Mouse (Mus musculus): ENCODE results near the gene Rgs18. TPM values are rescaled to one million over a fixed set of nuclear protein-coding genes. Genes with fewer than 3 reads are reported as not detected.

Gene Rgs18
- 1 to 10 TPM; 2.3 to 2.6 TPM for total RNA-seq (2021)

GRCm38 (mm10) chr1:144775331-144775730 lies at the start of gene Rgs18:
TSS of gene Rgs18 (minus strand) at chr1:144775435.
- no peak for DNase-seq

GRCm38 (mm10) chr1:144774394-144774793 lies 841 bp downstream of the Rgs18 start:
- intact Hi-C loops (cut with DNase I), result no loop called here
- no peak for DNase-seq

More at GRCm38 (mm10) chr1:144775331-144775730, at the start of gene Rgs18:
- intact Hi-C loops (cut with DNase I), result no loop called here

GRCm38 (mm10) chr1:144766218-144766617 lies 9.0 kb downstream of the Rgs18 start:
- no peak for DNase-seq
- intact Hi-C loops (cut with DNase I), result no loop called here

GRCm38 (mm10) chr1:144760792-144761191 lies 14.4 kb downstream of the Rgs18 start:
- DNase-seq, result no peak
- intact Hi-C loops (cut with DNase I), result no loop called here

- intact Hi-C loops (cut with DNase I), result no loop called here
- no peak for DNase-seq
Observed at GRCm38 (mm10) chr1:144750763-144751162, 24.5 kb downstream of the Rgs18 start.

- DNase-seq, result no peak
- intact Hi-C loops (cut with DNase I), result no loop called here
Observed at GRCm38 (mm10) chr1:144746182-144746581, 29.1 kb downstream of the Rgs18 start.

GRCm38 (mm10) chr1:144737739-144738138 lies 37.5 kb downstream of the Rgs18 start:
- DNase-seq, result no peak
- intact Hi-C loops (cut with DNase I), result no loop called here

GRCm38 (mm10) chr1:144720736-144721135 lies 54.5 kb downstream of the Rgs18 start:
- intact Hi-C loops (cut with DNase I), result no loop called here
- DNase-seq, result no peak

- DNase-seq, result no peak
- intact Hi-C loops (cut with DNase I), result no loop called here
Observed at GRCm38 (mm10) chr1:144704373-144704772, 70.9 kb downstream of the Rgs18 start.

Other genes with a start within 250 kb of the Rgs18 start
- not detected for gene Rgs21, start 207.8 kb downstream of the Rgs18 start, total RNA-seq (2021)